Mouse (Mus musculus) activated CD4-positive, CD25-positive, alpha-beta regulatory T cell, adult 4 months (primary cell): ENCODE data around the gene Hspa1l. TPM values are rescaled to one million over a fixed set of nuclear protein-coding genes. Genes with fewer than 3 reads are reported as not detected.
"Not testable (repeated sequence)": the region's sequence is repeated elsewhere in the genome, so short reads cannot be mapped to it uniquely, and the experiment has no call there.

Experiments used
- ATAC-seq: one replicate; pipeline ENCODE4 v1.8.0; 2017
- polyA plus RNA-seq, 2 experiments: library from polyadenylated mRNA; unstranded; fragments of 100-300 nt; shearing (Covaris generic); gene quantifications; one replicate each; pipeline ENCODE4 v1.2.1; 2017

The Hspa1l gene
- polyA plus RNA-seq, 2 experiments from 2014 or later, result 0.46 TPM; not detected in 1

DNA sequence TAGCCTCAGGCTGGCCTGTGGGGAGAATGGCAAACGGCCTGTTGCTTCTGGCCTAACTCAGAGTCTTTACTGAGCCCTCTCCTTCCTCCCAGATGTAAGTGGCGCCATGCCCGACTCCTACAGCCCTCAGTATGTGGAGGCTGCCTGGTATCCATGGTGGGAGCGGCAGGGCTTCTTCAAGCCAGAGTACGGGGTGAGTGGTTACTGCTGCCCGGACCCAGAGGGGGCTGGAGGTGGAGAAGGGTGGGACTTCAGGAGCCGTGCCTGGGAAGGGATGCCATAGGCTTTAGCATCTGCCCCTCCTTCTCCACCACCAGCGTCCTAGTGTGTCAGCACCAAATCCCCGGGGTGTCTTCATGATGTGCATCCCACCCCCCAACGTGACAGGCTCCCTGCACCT is 32.7 kb downstream of the Hspa1l start:
- ATAC-seq, result no peak

DNA sequence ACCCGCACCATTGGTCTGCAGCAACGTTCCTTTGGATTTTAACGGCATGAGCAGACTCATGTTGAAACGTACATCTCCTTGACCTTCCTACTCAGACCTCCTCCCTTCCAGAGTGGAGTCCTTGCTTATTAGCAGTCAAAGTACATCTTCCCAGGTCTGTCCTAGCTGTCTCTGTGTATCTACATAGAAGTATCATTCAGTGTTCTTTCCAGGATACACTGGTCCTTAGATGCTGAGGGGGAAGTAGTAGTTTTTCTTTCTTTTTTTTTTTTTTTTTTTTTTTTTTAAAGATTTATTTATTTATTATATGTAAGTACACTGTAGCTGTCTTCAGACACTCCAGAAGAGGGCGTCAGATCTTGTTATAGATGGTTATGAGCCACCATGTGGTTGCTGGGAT is 33.4 kb downstream of the Hspa1l start:
- not testable (repeated sequence) for ATAC-seq

DNA sequence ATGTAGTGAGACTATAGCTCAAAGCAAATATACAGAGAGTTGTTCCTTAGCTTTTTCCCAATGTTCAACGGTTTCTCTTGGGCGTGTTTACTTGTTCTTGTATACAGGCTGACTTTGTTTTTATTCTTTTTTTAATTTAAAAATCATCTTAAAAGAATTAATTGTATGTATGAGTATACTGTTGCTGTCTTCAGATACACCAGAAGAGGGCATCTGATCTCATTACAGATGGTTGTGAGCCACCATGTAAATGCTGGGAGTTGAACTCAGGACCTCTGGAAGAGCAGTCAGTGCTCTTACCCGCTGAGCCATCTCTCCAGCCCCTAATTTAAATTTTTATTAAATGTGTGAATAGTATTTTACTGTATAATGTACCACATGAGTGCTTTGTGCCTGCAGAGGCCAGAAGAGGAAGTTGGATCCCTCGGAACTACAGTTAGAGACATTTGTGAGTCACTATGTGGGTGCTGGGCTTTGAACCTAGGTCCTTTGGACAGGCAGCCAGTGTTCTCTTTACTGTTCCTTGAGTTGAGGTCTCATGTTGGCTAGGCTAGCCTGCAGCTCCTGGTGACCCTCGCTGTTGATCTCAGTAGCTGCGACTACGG is 35.0 kb downstream of the Hspa1l start:
- no peak for ATAC-seq

DNA sequence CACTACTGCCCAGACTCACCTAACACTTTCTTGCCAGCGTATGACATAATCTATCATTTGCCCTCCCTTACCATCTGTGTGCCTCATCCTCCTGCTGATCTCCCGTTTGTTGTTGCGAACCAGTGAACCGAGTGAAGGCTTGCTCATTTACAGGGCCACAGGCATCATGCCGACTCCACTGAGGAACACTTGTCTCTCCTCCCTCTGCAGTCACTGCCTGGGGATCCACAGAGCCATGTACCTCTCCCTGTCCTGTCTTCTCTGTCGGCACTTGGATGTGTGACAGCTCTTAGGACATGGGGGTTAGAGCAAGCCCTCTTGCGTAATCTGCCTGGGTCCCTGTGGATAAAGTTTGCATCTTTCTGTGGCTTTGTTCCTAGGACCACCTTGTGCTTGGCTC is 37.1 kb downstream of the Hspa1l start:
- ATAC-seq, result no peak

DNA sequence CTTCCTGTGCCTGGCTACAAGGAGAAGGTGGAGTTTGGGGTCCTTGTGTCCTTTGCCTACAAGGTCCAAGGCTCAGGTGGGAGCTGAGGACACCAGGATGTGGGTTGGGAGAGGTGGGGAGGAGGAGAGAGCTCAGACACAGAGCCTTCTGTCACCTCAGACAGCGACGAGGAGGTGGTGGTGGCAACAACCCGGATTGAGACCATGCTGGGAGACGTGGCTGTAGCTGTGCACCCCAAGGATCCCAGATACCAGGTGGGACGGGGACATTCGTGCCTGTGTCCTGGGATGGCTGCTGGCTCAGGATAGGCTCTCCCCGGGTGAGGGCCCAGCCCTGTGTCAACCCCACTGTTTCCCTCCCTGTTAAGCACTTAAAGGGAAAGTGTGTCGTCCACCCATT is 38.9 kb downstream of the Hspa1l start:
- no peak for ATAC-seq

DNA sequence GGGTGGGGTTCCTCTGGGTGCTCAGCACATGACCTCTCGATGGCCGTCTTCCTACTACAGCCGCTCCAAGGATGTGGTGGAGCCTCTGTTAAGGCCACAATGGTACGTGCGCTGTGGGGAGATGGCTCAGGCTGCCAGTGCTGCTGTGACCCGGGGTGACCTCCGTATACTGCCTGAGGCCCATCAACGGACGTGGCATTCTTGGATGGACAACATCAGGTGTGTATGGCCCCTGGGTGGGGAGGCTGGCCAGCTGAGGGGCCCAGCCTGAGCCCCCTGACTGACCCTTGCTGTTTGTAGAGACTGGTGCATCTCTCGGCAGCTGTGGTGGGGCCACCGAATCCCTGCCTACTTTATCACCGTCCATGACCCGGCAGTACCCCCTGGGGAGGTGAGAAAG is 39.9 kb downstream of the Hspa1l start:
- no peak for ATAC-seq

DNA sequence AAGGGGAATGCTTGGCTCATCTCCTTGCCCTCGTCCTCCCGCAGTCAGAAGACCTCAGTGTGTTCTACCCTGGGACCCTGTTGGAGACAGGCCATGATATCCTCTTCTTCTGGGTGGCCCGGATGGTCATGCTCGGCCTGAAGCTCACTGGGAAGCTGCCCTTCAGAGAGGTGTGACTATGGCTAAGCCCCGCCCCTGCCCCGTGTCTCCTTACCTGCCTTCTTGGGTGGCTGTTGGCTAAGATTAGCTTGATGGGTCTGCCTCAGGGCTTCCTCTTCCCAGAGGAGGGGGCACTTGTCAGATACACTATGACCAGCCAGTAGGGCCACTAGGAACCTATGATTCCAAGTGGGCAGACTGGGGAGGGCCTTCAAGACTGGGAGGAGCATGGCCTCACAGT is 40.7 kb downstream of the Hspa1l start:
- ATAC-seq, result no peak

DNA sequence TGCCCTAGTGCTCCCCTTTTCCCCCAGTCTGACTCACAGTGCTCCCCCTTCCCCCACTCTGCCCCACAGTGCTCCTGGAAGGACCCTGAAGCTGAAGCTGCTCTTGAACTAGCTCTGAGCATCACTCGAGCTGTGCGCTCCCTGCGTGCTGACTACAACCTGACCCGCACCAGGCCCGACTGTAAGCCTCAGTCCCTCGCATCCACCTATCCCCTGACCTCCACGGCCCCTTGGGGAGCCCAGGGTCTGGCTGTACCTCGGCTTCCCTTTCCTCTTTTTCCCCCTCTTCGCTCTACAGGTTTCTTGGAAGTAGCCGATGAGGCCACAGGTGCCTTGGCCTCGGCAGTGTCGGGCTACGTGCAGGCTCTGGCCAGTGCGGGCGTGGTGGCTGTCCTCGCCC is 42.8 kb downstream of the Hspa1l start:
- no peak for ATAC-seq

DNA sequence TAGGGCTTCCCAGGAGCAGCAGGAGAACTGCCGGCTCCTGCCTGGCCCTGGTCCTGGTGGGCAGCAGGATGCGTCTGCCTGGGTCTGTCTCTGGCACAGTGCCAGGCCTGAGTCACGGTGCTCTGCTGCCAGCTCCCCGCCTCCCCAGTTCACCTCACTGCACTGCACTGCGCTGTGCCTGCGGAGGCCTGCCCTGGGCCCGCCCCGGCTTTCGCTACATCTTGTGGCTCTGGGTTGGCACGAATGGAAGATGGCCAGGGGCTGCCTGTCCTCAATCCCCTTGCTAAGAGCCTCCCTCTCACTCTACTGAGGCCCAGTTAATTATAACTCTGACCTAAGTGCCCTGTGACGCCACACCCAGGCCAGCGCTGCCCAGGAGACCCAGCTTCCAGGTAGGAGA is 43.9 kb downstream of the Hspa1l start, which contains the start of gene Vwa7:
TSS of gene Vwa7 (plus strand) at position 204 of the 400 bp plus-strand sequence.
- ATAC-seq, result no peak

DNA sequence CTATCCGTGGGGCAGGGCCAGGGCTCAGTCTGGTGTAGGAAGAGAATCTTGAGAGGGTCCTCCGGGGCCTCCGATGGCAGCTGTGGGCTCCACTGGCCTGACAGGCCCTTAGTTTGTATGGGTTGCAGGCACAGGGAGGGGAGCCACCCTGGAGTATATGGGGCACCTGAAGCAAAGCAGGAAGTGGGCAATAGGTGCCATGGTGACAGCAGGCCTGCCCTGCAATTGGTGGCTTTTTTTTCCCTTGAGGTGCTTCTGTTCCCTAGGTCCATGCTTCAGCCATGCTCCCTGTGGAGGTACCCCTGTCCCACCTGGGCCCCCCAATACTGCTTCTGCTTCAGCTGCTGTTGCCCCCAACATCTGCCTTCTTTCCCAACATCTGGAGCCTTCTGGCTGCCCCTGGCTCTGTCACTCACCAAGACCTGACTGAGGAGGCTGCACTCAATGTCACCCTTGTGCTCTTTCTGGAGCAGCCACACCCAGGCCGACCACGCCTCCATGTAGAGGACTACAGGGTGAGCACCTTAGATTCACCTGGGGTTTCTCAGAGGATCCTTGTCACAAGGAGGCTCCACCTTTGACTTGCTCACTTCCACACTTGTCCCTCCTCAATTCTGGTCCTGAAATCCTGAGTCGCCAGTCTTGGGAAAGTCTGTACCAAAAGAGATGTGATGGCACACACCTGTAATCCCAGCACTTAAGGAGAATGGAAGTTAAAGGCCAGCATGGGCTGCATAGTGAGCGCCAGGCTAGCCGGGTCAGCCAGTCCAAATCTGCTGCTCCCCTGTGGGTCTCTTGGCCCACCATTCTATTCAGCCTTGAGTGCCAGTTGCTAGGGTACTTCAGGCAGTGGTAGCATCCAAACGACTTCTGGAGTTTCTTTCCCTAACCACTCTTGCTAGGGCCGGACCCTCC is 44.5 kb downstream of the Hspa1l start:
- peak; percentile 55 for ATAC-seq

DNA sequence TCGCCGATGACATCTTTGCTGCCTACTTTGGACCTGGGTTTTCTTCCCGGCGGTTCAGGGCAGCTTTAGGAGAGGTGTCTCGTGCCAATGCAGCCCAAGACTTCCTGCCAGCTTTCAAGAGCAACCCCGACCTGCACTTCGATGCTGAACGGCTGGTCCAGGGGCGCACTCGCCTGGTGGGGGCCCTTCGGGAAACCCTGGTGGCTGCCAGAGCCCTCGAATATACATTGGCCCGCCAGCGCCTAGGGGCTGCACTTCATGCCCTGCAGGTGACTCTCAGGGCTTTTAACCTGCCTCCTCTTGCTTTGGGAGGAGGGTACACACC is 45.2 kb downstream of the Hspa1l start:
- ATAC-seq, result no peak

DNA sequence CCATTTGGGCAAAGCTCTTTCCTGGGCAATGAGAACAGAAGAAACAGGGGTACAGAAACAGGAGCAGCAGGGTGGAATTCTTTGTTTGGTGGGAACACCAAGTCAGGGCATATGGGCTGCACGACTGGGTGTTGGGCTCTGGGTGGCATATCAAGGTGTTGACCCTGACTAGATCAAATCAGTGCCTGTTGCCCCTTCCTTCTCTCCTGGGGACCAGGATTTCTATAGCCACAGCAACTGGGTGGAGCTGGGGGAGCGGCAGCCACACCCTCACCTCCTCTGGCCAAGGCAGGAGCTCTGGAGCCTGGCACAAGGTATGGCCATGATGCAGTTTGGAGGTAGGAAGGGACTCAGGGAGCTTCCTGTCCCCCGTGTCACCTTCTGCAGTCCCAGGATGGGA is 45.7 kb downstream of the Hspa1l start:
- ATAC-seq, result no peak

DNA sequence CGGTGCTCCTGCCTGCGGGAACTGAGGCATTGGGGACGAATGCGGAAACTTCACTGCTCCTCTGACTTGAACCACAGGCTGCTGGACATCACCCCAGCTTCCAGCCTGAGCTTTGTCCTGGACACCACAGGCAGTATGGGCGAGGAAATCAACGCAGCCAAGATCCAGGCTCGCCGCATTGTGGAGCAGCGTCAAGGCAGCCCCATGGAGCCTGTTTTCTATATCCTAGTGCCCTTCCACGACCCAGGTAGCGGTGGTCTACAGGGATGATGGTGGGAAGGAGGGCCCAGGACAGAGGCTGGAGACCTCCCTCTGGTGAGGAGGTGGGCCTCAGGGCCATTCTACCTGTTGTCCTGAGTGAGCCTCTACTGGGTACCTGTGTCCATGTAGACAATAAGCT is 47.4 kb downstream of the Hspa1l start:
- ATAC-seq, result no peak

DNA sequence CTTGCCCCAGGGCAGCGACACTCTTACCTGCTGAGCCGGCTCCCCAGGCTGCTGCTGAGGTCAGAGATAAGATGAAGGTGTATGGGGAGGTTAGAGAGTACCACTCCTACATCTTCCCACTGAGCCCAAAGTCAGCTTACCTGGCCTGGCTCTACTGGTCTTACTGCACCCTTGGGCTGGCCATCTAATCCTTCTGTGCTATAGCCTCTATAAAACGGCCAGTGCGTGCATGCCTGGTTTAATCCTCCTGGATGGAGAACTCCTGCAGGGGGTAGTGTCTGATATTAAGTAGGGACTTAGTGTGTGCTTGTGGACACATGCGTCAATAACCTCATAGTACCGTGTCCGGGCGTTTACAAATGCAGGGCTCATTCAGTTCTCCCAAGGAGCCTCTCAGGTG is 48.0 kb downstream of the Hspa1l start:
- ATAC-seq, result no peak

DNA sequence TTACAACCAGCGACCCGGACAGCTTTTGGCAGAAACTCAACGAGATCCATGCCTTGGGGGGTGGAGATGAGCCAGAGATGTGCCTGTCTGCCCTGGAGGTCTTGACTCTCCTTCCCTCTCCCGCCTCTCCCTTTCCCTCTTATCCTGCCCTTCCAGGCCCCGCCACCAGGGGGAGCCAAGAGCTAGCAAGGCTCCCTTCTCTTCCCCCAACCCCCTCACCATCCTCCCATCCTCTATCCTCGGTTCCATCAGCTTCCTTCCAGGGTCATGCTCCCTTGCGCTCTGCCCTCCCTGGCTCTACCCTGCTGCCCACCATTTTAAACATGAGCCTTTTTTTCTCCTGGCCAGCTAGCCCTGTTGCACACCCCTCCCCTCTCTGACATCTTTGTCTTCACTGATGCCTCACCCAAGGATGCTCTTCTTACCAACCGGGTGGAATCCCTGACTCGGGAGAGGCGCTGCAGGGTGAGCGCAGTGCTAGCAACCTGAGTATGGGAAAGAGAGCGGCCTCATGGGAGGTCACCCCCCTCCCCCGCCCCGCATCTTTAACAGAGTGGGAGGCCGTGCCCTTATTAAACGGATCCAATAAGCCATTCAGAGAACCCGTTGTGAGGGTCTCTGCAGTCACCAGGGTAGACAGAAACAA is 48.8 kb downstream of the Hspa1l start:
- peak; percentile 68 for ATAC-seq

DNA sequence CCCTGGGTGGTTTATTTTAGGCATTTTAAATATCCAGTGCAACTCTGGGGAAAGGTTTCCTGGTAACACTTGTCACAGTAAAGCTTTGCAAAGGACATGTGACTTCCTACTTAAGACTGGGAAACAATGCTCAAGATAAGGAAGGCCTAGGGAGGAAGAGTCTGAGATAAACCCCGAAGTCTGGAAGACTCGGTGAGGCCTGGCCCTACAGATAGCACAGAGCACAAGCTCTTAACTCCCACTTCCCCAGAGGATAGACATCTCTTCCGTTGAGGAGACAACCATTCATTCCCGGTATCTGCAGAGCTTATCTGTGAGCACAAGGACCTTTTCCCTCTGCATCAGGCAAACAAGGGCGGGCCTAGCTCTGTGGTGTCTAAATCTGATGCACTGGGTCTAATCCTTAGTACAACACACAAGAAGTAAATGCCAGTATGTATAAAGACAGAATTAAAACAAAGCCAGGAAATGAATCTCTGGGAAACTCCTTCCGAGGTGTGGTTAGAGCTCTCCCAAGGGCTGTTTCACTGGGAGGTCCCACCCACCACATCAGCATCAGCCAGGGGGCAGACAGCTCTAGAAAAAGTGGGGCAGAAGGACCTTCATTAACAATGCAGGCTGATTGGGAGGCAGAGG is 49.5 kb downstream of the Hspa1l start:
- no peak for ATAC-seq

DNA sequence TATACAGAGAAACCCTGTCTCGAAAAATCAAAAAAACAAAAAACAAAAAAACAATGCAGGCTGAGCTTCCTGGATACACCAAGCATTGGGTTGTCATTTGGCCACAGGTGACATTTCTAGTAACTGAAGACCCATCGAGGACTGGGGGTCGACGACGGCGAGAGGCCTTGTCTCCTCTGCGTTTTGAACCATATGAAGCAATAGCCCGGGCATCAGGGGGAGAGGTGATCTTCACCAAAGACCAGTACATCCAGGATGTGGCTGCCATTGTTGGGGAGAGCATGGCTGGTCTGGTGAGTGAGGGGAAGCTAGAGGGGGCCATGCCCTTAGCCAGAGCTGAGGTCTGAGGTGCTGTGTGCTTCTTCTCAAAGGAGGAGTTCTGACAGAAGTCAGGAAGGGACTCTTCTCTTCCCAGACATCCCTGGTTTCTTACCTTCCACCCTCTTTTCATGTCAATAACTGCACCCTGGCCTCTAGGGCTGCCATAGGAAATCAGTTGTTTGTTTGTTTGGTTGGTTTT is 50.1 kb downstream of the Hspa1l start:
- ATAC-seq, result no peak

DNA sequence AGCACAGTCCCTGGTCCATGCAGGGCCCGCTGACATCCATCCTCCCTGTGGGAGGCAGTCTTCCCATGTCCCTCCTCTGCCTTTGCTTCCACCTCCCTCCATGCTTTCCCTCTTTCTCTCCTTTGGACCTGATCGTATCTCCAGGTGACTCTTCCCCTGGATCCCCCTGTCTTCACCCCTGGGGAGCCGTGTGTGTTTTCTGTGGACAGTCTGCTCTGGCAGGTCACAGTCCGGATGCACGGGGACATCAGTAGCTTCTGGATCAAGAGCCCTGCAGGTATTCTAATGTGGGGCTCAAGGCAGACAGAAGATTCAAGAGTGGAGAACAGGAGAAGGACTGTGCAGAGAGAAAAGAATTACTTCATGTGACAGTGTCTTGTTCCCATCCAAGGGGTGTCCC is 50.7 kb downstream of the Hspa1l start:
- no peak for ATAC-seq

DNA sequence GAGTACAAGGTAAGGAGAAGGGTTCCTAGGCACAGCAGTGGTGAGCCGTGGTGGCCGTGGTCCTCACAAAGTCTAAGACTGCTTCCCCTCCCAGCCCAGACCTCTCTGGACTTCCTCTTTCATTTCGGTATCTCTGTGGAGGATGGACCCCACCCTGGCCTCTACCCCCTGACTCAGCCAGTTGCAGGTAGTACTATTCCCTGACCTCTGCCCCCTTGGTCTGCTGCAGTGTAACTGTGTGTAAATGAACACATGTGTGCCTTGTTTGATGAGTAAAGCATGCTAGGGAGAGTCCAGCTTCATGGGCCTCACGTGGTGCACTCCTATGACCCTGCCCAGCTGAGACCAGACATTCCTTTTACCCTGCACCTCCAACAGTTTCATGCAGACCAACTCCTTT is 51.3 kb downstream of the Hspa1l start:
- ATAC-seq, result no peak

DNA sequence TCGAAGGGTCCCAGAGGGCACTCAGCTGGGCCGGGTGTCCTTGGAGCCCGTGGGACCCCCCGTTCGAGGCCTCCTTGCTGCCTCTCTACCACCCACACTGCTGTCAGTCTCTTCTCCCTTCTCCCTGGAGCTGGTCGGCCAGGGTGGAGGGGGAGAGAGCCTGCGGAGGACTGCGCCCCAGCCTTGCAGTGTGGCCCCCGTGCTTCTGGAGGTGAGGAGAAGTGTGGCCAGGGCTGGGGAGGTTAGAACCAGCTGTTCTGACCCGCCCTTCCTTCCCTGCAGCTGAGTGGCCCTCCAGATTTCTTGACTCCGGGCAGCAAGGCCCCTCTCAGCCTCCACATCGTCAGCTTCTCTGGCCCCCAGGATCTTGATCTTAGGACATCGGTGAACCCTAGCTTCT is 51.8 kb downstream of the Hspa1l start:
- ATAC-seq, result no peak

DNA sequence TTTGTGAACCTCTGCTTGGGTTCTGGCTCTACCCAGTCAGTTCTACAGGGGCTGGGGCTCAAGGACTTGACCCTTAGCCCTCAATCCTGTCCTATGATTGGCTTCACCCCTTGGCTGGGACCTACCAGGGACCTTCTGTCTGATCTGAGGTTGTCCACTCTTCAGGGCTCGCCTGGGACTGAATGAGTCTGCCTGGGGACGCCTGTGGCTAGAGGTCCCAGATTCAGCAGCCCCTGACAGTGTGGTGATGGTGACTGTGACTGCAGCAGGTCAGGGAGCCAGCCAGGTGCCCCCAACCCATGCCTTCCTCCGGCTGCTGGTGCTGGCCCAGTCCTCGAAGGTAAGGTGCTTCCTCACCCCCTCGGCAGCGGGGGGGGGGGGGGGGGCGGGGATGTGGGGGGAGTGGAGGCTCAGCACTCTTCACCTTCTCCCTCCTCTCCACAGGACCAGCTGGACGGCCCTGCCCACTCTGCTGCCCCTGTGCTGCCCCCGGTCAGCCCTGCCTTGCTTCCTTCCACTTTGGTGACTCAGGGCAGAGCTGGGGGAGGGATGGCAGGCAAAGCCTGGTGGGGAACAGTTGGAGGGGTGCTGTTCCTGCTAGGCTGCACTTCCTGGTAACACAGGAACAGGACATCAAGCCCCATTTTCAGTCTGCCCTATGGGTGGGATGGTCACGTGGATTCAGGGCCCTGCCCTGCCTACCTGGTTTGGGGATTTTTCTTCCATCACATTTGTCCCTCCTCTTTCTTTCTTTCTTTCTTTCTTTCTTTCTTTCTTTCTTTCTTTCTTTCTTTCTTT is 52.4 kb downstream of the Hspa1l start:
- ATAC-seq, result no peak

DNA sequence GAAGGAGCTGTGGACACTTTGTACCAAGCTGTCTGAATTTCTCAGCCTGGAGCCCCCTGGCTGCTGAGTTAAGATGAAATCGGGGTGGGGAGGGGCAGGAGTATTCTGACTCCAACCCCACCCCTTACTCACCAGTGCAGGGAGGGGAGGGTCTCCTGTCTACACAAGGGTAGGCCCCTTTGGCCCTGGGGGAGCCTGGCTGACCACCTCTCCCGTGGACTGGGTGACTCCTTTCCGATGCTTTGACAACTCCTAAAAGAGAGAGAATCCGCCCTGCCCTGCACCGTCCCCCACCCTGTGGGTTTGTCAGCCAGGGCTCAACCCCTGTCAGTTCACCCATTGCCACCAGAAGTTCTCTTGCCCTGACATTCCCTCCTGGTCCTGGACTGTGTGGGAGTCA is 53.7 kb downstream of the Hspa1l start:
- no peak for ATAC-seq
